Mouse (Mus musculus) gastrocnemius, adult 2 months (tissue): ENCODE measurements around the gene Ttll1. TPM values are rescaled to one million over a fixed set of nuclear protein-coding genes. Genes with fewer than 3 reads are reported as not detected.
A peak's percentile ranks its signal among the peaks of the same experiment; 100 is the strongest.

Source experiments
- DNase-seq: peaks from one replicate; pipeline ENCODE4 v3.0.0; 2022
- H3K27ac ChIP-seq: fragments of 200-600 bp; 2 replicates; pipeline ENCODE4 v1.8.1; 2022; ENCODE audit warnings: mild to moderate bottlenecking
- H3K4me3 ChIP-seq: fragments of 200-600 bp; 2 replicates; pipeline ENCODE4 v1.8.1; 2022; ENCODE audit warnings: mild to moderate bottlenecking, moderate library complexity
- CTCF ChIP-seq: fragments of 200-600 bp; IDR thresholded peaks from 2 replicates; pipeline ENCODE4 v1.8.1; 2022; ENCODE audit warnings: antibody characterized with exemption, mild to moderate bottlenecking, moderate library complexity
- intact Hi-C: fragments of 180-260 bp; cut with DNase I; formaldehyde crosslinking; loops from one replicate; pipeline ENCODE4 v1.15.1; 2025
- long read RNA-seq, 2 experiments: library from polyadenylated mRNA; stranded (forward); transcript quantifications; one replicate each; pipeline ENCODE4 v2.0.0; 2021
- total RNA-seq, 2 experiments: library from RNA; stranded (reverse); gene quantifications; 2 replicates each; pipeline ENCODE4 v1.2.3; 2021

Ttll1 gene
- total RNA-seq, result 1 to 10 TPM; 2.5 to 3.8 TPM
- long read RNA-seq, experiment 1, transcript Ttll1-201 (12 exons, 2,060 nt), result major isoform, 6 of 8 reads
- long read RNA-seq, experiment 1, partial matches to known transcripts, result 0 of 8 reads
- long read RNA-seq, experiment 1, other reads (novel, unspliced or antisense), result 2 of 8 reads
- long read RNA-seq, experiment 2, partial matches to known transcripts, result 1 of 4 reads
- long read RNA-seq, experiment 2, other reads (novel, unspliced or antisense), result 0 of 4 reads

DNA sequence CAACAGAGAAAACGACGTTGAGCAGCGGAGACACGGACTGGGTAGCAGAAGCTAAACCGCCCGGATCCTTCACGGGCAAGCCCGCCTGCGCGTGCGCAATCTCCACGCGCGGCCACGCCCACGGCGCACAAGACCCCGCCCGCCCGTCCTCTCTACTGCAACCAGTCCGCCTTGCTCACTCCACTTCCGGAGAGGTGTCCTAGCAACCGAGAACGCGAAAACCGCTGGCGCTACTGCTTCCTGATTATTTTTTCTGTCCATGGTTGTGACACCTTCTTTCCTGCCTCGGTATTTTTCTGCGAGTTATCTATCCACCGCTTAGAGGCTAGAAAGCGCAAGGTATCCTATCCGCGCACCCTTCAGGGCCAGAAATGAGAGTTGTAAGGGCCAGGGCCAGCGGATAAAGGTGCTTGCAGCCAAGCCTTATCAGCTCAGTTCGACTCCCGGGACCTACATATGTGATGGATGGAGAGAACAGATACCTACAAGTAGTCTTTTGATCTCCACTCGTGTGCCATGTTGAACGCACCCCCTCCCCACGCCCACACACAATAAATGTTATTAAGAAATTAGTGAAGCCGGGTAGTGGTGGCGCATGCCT, at the start of gene Ttll1:
TSS of gene Ttll1 (minus strand) at position 89 of the 601 bp plus-strand sequence.
- DNase-seq, result peak; percentile 95
- TF ChIP-seq CTCF, result no peak
- intact Hi-C loops, result loop anchor here (10.0 kb wide), 1 partner anchor 696 kb away; no protein-coding TSS in a partner anchor
- Histone ChIP-seq H3K4me3 (peak within 1 kb of the TSS; percentile 77), H3K27ac (peak within 1 kb of the TSS; percentile 60)

DNA sequence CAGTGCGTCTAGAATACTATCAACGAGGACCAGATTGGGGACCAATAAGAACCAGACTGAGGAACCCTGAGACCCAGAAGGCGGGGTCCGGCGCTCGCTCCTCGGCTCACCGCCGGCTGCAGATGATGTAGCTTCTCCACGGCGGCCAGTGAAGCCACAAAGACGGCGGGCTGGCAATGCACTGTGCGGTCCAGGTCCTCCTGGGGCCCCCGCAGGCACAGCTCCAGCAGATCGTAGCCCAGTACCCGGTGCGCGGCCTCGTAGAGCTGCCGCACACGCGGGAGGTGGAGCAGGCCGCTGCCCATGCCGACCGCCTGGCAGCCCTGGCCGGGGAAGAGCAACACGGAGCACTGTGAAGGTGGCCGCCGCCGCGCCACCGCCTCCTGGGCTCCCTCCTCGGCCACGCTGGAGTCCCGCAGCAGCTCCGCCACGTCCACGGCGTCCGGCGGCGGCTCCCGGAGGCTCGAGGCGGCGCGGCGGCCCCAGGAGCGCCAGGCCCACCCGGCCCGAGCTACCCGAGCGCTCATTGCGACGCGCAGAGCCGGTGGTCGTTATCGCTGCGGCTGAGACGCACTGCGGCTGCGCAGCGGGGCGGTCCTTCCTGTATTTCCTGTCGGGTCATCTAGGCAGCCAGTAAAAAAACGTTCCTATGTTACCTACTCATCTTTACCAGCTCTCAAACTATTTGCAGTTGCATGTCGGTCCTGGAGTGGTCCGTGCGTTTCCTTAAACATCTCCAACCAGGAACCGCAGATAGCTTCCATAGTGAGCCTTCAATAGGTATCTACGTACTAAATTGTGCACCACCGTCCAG, 44.7 kb upstream of the Ttll1 start:
- peak overlapping the region; percentile 96 for H3K4me3 ChIP-seq
- no peak for TF ChIP-seq CTCF
- intact Hi-C loops, result no loop called here
- H3K27ac ChIP-seq, result peak overlapping the region; percentile 93
- DNase-seq, result peak; percentile 91

GRCm38 (mm10) chr15:83553831-83554230, 43.1 kb upstream of the Ttll1 start:
- H3K27ac ChIP-seq, result no peak overlapping the region
- no peak for DNase-seq
- intact Hi-C loops, result no loop called here

GRCm38 (mm10) chr15:83550137-83550536, 39.4 kb upstream of the Ttll1 start:
- Histone ChIP-seq H3K27ac (peak overlapping the region; percentile 63), H3K4me3 (no peak overlapping the region)
- intact Hi-C loops, result no loop called here
- no peak for TF ChIP-seq CTCF
- peak; percentile 58 for DNase-seq

More at GRCm38 (mm10) chr15:83553831-83554230, 43.1 kb upstream of the Ttll1 start:
- no peak overlapping the region for H3K4me3 ChIP-seq
- peak; percentile 48 for TF ChIP-seq CTCF

- Histone ChIP-seq H3K4me3 (no peak overlapping the region), H3K27ac (no peak overlapping the region)
- intact Hi-C loops, result no loop called here
- no peak for DNase-seq
- TF ChIP-seq CTCF, result no peak
Measured at GRCm38 (mm10) chr15:83547144-83547543, 36.5 kb upstream of the Ttll1 start.

DNA sequence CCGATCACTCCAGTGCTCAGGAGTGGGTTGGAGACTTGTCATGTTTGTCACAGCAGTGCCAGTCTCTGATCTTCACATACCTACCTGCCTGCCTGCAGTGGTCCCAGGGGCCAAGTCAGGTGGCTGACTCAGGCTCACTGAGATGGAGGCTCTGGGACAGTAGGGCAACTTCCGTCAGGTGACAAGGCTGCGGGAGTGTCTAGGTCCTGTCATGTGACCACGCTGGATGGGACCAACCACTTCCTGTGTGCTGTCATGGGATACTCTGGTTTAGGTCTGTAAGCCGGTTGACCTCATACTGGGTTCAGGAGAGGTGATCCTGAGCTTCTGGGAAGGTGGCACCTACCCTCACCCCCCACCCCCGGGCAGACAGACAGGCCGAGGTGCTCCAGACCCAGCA, 35.3 kb upstream of the Ttll1 start:
- intact Hi-C loops, result no loop called here
- no peak overlapping the region for H3K27ac ChIP-seq
- H3K4me3 ChIP-seq, result no peak overlapping the region
- TF ChIP-seq CTCF, result no peak
- DNase-seq, result no peak

GRCm38 (mm10) chr15:83541647-83542287, 31.1 kb upstream of the Ttll1 start:
- intact Hi-C loops, result no loop called here
- TF ChIP-seq CTCF, result no peak
- DNase-seq, result peak; percentile 45
- Histone ChIP-seq H3K27ac (peak overlapping the region; percentile 85; the same call in 1 of the 2 replicates), H3K4me3 (no peak overlapping the region)

DNA sequence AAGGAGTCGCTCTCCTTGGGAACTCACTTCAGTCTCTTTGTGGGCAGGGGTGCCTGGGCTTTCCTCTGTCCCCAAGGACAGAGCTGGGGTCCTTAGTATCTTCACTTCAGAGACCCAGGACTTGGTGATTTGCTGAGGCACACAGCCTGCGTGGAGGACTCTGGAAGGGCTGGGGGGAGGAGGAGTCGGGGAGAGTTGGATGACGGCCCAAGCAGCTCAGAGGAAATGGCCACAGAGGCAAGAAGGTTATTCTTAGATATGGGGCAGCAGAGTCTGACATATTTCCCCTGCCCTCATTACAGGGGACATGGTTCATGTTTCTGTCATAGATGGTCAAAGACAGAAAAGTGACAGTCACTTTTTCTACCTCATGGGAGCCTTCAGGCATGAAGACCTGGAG, 29.2 kb upstream of the Ttll1 start:
- peak; percentile 88 for DNase-seq
- intact Hi-C loops, result no loop called here
- Histone ChIP-seq H3K27ac (peak overlapping the region; percentile 85), H3K4me3 (peak overlapping the region; percentile 58)
- TF ChIP-seq CTCF, result no peak

- no peak for TF ChIP-seq CTCF
- intact Hi-C loops, result no loop called here
- H3K27ac ChIP-seq, result peak overlapping the region; percentile 85; the same call in 1 of the 2 replicates
- no peak for DNase-seq
- no peak overlapping the region for H3K4me3 ChIP-seq
Measured at GRCm38 (mm10) chr15:83538855-83539254, 28.2 kb upstream of the Ttll1 start.

GRCm38 (mm10) chr15:83535890-83536231, 25.2 kb upstream of the Ttll1 start:
- H3K4me3 ChIP-seq, result 0 out of 2 replicates have a peak overlapping the region, but pooled peaks have one; percentile 7
- intact Hi-C loops, result no loop called here
- peak overlapping the region; percentile 62 for H3K27ac ChIP-seq
- no peak for DNase-seq
- no peak for TF ChIP-seq CTCF

DNA sequence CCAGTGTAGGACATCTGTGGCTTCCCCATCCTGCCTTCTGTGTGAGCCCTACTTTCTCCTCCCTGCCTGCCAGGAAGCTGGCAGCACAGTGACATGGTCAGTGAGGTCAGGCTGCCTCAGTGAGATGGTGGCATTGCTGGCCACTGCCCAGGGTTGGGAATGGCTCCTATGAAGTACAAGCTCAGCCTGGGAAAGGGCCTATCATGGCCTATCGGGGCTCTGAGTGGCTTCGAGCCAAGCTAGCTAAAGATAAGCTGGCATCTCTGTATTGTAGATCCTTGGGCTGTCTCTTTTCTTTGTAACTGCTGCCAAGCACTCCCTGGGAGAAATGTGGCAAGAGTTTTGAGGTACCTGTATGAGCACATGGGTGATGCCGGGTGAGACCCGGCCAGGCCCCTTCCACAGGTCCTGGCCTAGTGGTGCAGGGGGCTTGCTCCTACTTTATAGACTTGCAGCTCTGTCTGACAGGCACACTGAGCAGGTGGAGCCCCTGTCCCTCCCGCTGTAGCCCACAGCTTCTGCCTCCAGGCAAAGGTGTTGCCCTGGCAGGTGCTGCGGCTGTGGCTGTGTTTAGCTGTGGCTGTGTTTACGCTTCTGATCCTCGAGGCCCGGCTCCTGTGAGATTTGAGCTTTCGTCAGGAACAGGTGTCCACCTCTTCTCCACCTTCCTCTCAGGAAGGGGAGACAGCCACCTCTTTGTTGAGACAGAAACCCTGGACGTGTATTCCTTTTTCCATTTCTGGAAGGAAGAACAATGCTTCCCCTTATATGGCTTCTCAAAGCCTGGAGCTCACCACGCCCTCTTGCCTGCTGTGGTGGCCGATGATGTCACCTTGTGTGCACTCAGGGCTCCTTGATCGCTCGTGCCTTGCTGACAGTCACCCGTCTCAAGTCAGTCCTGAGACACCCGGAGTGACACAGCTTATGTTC, 24.5 kb upstream of the Ttll1 start:
- DNase-seq, result no peak
- no peak for TF ChIP-seq CTCF
- 0 out of 2 replicates have a peak overlapping the region, but pooled peaks have one; percentile 7 for H3K4me3 ChIP-seq
- intact Hi-C loops, result no loop called here
- H3K27ac ChIP-seq, result peak overlapping the region; percentile 74
